Mouse (Mus musculus) thymus, postnatal 4 days (tissue): ENCODE measurements around the gene Serpina6.

Experiments
- DNase-seq: peaks from one replicate; pipeline ENCODE4 v3.0.0; 2021

Gene Serpina6

GRCm38 (mm10) chr12:103655123-103656044 is 1.6 kb downstream of the Serpina6 start:
- no peak for DNase-seq

DNA sequence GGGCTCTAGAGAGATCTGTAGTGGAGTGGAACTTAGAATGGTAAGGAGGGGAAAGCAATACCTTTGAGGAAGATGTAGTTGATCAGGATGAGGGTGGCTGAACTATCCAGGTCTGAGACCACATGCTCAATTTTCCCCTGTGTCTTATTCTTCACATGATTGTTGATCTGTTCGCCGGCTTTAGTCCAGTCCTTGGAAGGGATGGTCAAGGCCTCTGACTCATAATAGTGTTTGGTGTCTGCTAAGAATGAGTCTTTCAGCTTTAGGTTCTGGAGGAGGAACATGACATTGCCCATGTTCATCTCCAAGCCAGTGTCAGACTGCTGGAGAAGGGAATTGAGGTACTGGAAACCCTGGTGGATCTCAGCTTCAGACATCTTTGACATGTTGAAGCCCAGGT is 3.2 kb downstream of the Serpina6 start:
- DNase-seq: no peak

DNA sequence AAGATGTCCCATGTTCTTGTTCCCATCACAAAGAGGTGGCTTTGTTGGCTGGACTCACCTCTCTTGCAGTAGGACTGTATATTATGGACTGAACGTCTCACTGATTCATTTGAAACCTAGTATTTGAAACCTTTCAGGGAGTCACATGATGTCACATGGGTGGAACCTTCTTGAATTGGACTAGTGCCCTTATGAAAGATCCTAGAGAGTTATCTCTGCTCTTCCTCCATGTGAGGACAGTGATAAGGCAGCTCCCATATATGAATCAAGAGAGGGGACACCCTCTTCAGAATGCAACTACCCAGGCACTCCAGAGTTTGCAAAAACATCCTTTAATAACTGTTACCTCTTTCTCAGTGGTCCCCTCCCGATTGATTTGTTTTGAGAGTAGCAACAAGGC is 10.7 kb downstream of the Serpina6 start:
- no peak for DNase-seq

GRCm38 (mm10) chr12:103644601-103645000 is 12.4 kb downstream of the Serpina6 start:
- no peak for DNase-seq

GRCm38 (mm10) chr12:103643818-103644217 is 13.2 kb downstream of the Serpina6 start:
- DNase-seq: no peak

GRCm38 (mm10) chr12:103643336-103643735 is 13.7 kb downstream of the Serpina6 start:
- peak; percentile 82 for DNase-seq

DNA sequence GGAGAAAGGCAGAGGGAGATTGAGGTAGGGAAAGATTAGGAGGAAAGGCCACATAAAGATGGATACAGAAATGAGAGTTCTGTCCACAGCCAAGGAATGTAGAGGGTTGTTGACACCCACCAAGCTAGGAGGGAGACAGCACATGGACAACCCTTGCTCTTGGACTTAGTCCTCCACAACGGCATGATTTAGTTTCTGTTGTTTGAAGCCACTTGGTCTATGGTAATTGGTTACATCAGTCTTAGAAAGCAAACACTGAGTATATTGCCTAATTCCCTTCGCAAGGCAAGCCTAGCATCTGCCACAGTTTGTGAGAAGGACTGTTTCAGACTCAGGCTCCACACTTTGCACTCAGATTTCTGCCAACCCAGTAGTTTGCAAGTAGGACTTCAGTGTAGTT is 21.2 kb downstream of the Serpina6 start:
- no peak for DNase-seq

GRCm38 (mm10) chr12:103634430-103634829 is 22.6 kb downstream of the Serpina6 start:
- no peak for DNase-seq

- no peak for DNase-seq
Observed at GRCm38 (mm10) chr12:103631203-103631612, 25.8 kb downstream of the Serpina6 start, which contains the start of gene Serpina10. Serpina10 (minus strand) TSS chr12:103631444.

DNA sequence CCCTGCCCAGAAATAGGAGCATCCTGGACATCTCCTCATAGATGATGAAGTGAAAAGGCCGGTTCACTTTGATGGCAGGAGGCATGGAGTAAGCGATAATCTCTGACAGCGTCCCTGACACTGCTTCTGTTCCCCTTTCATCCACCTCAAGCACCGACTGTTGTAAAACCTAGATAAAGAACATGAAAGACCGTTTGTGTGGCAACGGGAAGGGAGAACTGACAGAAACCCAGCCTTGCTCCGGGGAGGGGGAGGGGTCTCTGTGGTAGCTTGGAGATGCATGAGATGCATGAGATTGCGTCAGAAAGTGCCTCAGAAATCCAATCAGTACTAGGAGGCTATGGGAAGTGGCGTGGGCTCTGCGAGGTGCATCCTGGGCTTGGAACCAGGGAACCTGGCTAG is 40.2 kb downstream of the Serpina6 start:
- DNase-seq: no peak

DNA sequence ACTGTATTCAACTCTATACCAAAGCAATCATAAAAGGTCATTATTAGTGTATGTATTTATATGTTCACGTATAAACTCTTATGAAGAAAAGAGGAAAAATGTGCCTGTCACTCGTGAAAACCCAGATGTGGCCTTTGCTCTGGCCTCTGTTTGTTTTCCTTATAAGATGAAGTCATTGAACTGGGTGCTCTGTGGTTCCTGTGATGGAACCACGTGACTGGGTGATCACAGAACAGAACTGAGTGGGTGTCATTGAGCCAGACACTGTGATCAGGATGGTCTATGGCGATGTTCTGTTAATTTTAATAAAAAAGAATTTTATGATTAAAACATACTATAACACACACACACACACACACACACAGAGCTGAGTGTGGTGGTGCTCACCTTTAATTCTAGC is 41.3 kb downstream of the Serpina6 start:
- DNase-seq: no peak

DNA sequence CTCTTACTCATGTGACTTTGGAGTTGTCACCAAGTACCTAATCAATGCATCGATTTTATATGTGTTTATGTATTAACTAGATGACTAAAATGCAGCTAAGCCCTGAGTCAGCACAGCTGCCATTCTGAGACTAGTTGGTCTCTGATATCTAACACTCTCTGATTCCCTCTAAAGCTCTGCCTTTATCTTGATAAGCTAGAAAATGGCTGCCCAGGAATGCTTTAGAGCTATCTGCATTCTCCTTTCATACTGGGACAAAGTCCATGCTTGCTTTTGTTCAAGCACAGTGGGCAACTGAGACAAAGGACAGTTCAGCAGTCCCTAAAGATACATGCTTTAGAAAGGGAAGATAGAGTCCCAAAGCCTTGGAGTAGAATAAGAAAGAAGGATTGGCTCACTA is 41.9 kb downstream of the Serpina6 start:
- DNase-seq: no peak

GRCm38 (mm10) chr12:103601839-103602238 is 55.2 kb downstream of the Serpina6 start:
- DNase-seq: no peak

DNA sequence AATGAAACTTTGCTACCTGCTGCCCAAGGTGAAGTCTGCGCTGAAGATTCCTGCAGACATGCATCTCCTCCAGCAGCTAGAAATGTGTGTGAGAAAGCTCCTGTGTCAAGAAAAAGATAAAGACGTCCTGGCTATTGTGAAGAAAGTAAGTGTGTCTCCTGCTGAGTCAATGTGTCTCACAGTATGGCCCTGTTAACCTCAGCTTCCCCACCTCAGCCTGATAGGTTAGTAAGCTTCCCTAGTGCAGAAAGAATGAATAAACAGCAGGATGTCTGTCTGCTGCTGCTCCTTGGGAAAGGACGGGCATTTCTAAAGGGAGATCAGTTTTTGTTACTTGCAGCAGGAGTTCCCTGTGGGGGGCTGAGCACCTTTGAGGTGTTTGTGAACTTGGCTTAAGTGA is 56.6 kb downstream of the Serpina6 start:
- no peak for DNase-seq

GRCm38 (mm10) chr12:103598411-103598810 is 58.6 kb downstream of the Serpina6 start:
- no peak for DNase-seq
